ENCODE assay signal across 22 mouse cellular contexts in genomic region chr10:12376015-12376414, GRCm38 (mm10).
DNase-seq lines count a peak whose midpoint lies in the region; ATAC-seq and TF ChIP-seq lines count a peak whose summit lies in the region.
"Had no signal": no experiment of that assay in that cellular context is flagged by ENCODE, and none has a peak within 500 bp of the region (broad histone marks: within the 10 kb centered on the region; RNA-seq: fewer than 3 reads in every experiment).

No protein-coding gene starts in this region.

- peak; percentile 39 for DNase-seq in midbrain, embryonic 11.5 days (ENCODE audit: low spot score, missing footprints)
- DNase-seq in midbrain, embryonic 10.5 days (ENCODE audit: low spot score): no peak
- no peak for DNase-seq in midbrain, postnatal 0 days (ENCODE audit: low spot score)
- no peak for DNase-seq in thymus, postnatal 0 days (ENCODE audit: low spot score)
- DNase-seq: adrenal gland, adult 2 months; adrenal gland, postnatal 10 days; adrenal gland, postnatal 25 days; cerebellum, adult 11 months; cerebellum, adult 18-20 months; cerebellum, adult 8-10 months; cerebellum, adult 9-11 months; cerebellum, postnatal 14 days; cerebellum, postnatal 36 days; embryo, embryonic 11 days had no signal

- WGBS in midbrain, embryonic 11.5 days: 88% methylated on average over 2 of the region's 2 CpGs
- WGBS in midbrain, embryonic 13.5 days: 75% methylated on average over 2 of the region's 2 CpGs
- WGBS in midbrain, embryonic 16.5 days: 69% methylated on average over 2 of the region's 2 CpGs
- WGBS in midbrain, embryonic 10.5 days: 88% methylated on average over 2 of the region's 2 CpGs
- 59% methylated on average over 2 of the region's 2 CpGs for WGBS in midbrain, postnatal 0 days

- no peak for TF ChIP-seq CTCF in midbrain, postnatal 0 days (IDR thresholded peaks at IDR 0.05)

- no peaks in the 10 kb centered on the region for H3K9me3 ChIP-seq in midbrain, embryonic 11.5 days (ENCODE audit: control insufficient read depth, low read length)
- no peaks in the 10 kb centered on the region for H3K9me3 ChIP-seq in midbrain, embryonic 13.5 days
- no peaks in the 10 kb centered on the region; the same call in 1 of the 2 replicates for H3K9me3 ChIP-seq in midbrain, embryonic 16.5 days (replicated peaks; ENCODE audit: control insufficient read depth, low read length, poor library complexity, severe bottlenecking)
- no peaks in the 10 kb centered on the region for H3K9me3 ChIP-seq in midbrain, embryonic 10.5 days (replicated peaks)
- no peaks in the 10 kb centered on the region for H3K9me3 ChIP-seq in midbrain, postnatal 0 days (ENCODE audit: low read length)
- H3K9me3 ChIP-seq: embryonic facial prominence, embryonic 13.5 days; embryonic facial prominence, embryonic 15.5 days; forebrain, embryonic 10.5 days; forebrain, embryonic 12.5 days had no signal

- no peaks in the 10 kb centered on the region for H3K4me1 ChIP-seq in midbrain, embryonic 11.5 days (ENCODE audit: control insufficient read depth, insufficient read depth, low read length)
- no peaks in the 10 kb centered on the region for H3K4me1 ChIP-seq in midbrain, embryonic 13.5 days (replicated peaks)
- no peaks in the 10 kb centered on the region for H3K4me1 ChIP-seq in midbrain, embryonic 16.5 days (ENCODE audit: control insufficient read depth, insufficient read depth, low read length)
- H3K4me1 ChIP-seq in midbrain, embryonic 10.5 days: no peaks in the 10 kb centered on the region
- no peaks in the 10 kb centered on the region for H3K4me1 ChIP-seq in midbrain, postnatal 0 days (ENCODE audit: insufficient read depth, low read length)
- H3K4me1 ChIP-seq: embryonic facial prominence, embryonic 13.5 days; embryonic facial prominence, embryonic 15.5 days; forebrain, embryonic 10.5 days; forebrain, embryonic 12.5 days had no signal

- no peak overlapping the region for H3K4me3 ChIP-seq in midbrain, embryonic 11.5 days (ENCODE audit: low read depth, low read length)
- no peak overlapping the region for H3K4me3 ChIP-seq in midbrain, embryonic 13.5 days (replicated peaks)
- H3K4me3 ChIP-seq in midbrain, embryonic 16.5 days (ENCODE audit: low read depth, low read length): no peak overlapping the region
- H3K4me3 ChIP-seq in midbrain, embryonic 10.5 days: no peak overlapping the region
- H3K4me3 ChIP-seq in midbrain, postnatal 0 days (ENCODE audit: low read depth, low read length): no peak overlapping the region
- H3K4me3 ChIP-seq: embryonic facial prominence, embryonic 13.5 days; embryonic facial prominence, embryonic 15.5 days; erythroblast, embryonic 14.5 days; forebrain, embryonic 10.5 days; forebrain, embryonic 12.5 days had no signal

- no peaks in the 10 kb centered on the region for H3K27me3 ChIP-seq in midbrain, embryonic 11.5 days (ENCODE audit: control insufficient read depth, insufficient read depth, low read length)
- no peaks in the 10 kb centered on the region for H3K27me3 ChIP-seq in midbrain, embryonic 13.5 days
- no peaks in the 10 kb centered on the region for H3K27me3 ChIP-seq in midbrain, embryonic 16.5 days (ENCODE audit: control insufficient read depth, insufficient read depth, low read depth, low read length)
- H3K27me3 ChIP-seq in midbrain, embryonic 10.5 days (ENCODE audit: low read depth, poor library complexity, severe bottlenecking): no peaks in the 10 kb centered on the region
- no peaks in the 10 kb centered on the region for H3K27me3 ChIP-seq in midbrain, postnatal 0 days (ENCODE audit: insufficient read depth, low read length)
- H3K27me3 ChIP-seq: embryonic facial prominence, embryonic 13.5 days; embryonic facial prominence, embryonic 15.5 days; forebrain, embryonic 12.5 days had no signal

- H3K36me3 ChIP-seq in midbrain, embryonic 11.5 days (ENCODE audit: control insufficient read depth, insufficient read depth, low read length): no peaks in the 10 kb centered on the region
- H3K36me3 ChIP-seq in midbrain, embryonic 13.5 days: no peaks in the 10 kb centered on the region
- no peaks in the 10 kb centered on the region for H3K36me3 ChIP-seq in midbrain, embryonic 16.5 days (ENCODE audit: control insufficient read depth, insufficient read depth, low read length)
- no peaks in the 10 kb centered on the region for H3K36me3 ChIP-seq in midbrain, embryonic 10.5 days
- no peaks in the 10 kb centered on the region for H3K36me3 ChIP-seq in midbrain, postnatal 0 days (ENCODE audit: insufficient read depth, low read length)
- H3K36me3 ChIP-seq: embryonic facial prominence, embryonic 13.5 days; embryonic facial prominence, embryonic 15.5 days; forebrain, embryonic 10.5 days; forebrain, embryonic 12.5 days had no signal

- H3K4me2 ChIP-seq in midbrain, embryonic 11.5 days: no peak overlapping the region
- no peak overlapping the region for H3K4me2 ChIP-seq in midbrain, embryonic 13.5 days (replicated peaks)
- no peak overlapping the region for H3K4me2 ChIP-seq in midbrain, embryonic 16.5 days (ENCODE audit: low read length)
- H3K4me2 ChIP-seq in midbrain, postnatal 0 days (ENCODE audit: low read depth, low read length, poor library complexity, severe bottlenecking): no peak overlapping the region
- H3K4me2 ChIP-seq: embryonic facial prominence, embryonic 13.5 days; embryonic facial prominence, embryonic 15.5 days; forebrain, embryonic 12.5 days had no signal

- no peak overlapping the region for H3K27ac ChIP-seq in midbrain, embryonic 11.5 days (ENCODE audit: low read depth, low read length)
- H3K27ac ChIP-seq in midbrain, embryonic 13.5 days: no peak overlapping the region
- H3K27ac ChIP-seq in midbrain, embryonic 16.5 days (ENCODE audit: low read length): no peak overlapping the region
- H3K27ac ChIP-seq in midbrain, embryonic 10.5 days (replicated peaks): no peak overlapping the region
- H3K27ac ChIP-seq in midbrain, postnatal 0 days (ENCODE audit: low read depth, low read length): no peak overlapping the region
- H3K27ac ChIP-seq: embryonic facial prominence, embryonic 13.5 days; embryonic facial prominence, embryonic 15.5 days; forebrain, embryonic 10.5 days; forebrain, embryonic 12.5 days had no signal

- no peak for ATAC-seq in midbrain, embryonic 11.5 days (ENCODE audit: low FRiP score)
- no peak for ATAC-seq in midbrain, embryonic 13.5 days
- 0 out of 2 replicates have a peak, but pooled peaks have one; percentile 64 for ATAC-seq in midbrain, embryonic 16.5 days
- ATAC-seq in midbrain, postnatal 0 days (ENCODE audit: low FRiP score): peak; percentile 62
- ATAC-seq: forebrain, embryonic 14.5 days had no signal

- H3K9ac ChIP-seq in midbrain, embryonic 11.5 days (ENCODE audit: low read length): no peak overlapping the region
- no peak overlapping the region for H3K9ac ChIP-seq in midbrain, embryonic 13.5 days (replicated peaks)
- no peak overlapping the region for H3K9ac ChIP-seq in midbrain, embryonic 16.5 days (ENCODE audit: low read depth, low read length)
- H3K9ac ChIP-seq in midbrain, postnatal 0 days (replicated peaks; ENCODE audit: low read length, poor library complexity, severe bottlenecking): no peak overlapping the region
- H3K9ac ChIP-seq: embryonic facial prominence, embryonic 13.5 days; embryonic facial prominence, embryonic 15.5 days; forebrain, embryonic 12.5 days had no signal

Comparison
In these comparisons a context has a peak if more than half of its experiments do, and no peak if none do; other contexts are left out.
1. ATAC-seq: peak in midbrain, embryonic 16.5 days (single experiment) and midbrain, postnatal 0 days (single experiment); none in midbrain, embryonic 11.5 days (single experiment) and midbrain, embryonic 13.5 days (single experiment).